ENCODE assay signal across 12 mouse cellular contexts in the genomic region with DNA sequence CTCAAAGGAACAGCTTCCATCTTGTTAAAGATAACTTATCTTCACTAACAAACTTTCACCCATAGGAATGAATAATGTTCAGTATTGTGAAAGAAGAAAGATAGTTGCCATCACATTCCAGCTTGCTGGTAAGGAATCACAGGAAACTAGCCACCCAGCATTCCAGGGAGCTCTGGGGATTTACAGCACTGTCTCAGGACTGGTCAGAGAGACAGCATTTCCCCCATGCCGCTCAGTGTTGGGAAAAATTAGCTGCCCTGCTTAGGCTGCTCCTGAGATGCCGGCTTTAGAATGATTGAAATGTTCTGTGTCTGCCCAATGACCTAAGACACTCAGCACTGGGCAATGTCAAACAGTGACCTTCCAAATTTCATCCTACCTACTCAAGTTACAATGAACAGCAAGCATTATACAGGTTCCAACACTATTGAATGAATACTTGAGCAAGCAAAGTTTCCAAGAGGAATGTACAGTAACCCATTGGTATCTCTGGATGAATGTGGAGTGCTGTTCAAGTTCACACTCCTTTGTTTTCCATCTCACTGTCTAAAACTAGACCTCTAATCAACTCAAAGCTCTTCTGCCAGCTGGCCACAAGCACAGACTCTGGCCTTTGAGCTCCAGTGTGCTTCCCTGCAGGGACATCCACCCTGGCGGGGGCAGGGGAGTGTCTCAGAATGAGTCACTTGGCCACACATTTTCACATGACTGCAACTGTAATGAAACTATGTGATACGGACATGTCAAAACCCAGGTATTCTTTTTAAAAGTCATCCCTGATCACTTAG. TPM values are rescaled to one million over a fixed set of nuclear protein-coding genes. Genes with fewer than 3 reads are reported as not detected.
A peak's percentile ranks its signal among the peaks of the same experiment; 100 is the strongest.
DNase-seq lines count a peak whose midpoint lies in the region; TF ChIP-seq lines count a peak whose summit lies in the region.
"Had no signal": no experiment of that assay in that cellular context is flagged by ENCODE, and none has a peak within 500 bp of the region (broad histone marks: within the 10 kb centered on the region; RNA-seq: fewer than 3 reads in every experiment).

No protein-coding gene starts in this region.

- H3K27me3 ChIP-seq in C2C12 (ENCODE audit: control insufficient read depth, insufficient read depth, insufficient read length): no peaks in the 10 kb centered on the region
- H3K27me3 ChIP-seq: embryonic facial prominence, embryonic 15.5 days; neural tube, embryonic 12.5 days had no signal

- no peaks in the 10 kb centered on the region for H3K79me3 ChIP-seq in C2C12 (ENCODE audit: low read depth)

- DNase-seq in gastrocnemius, adult 18-20 months (ENCODE audit: low spot score): peak; percentile 19
- DNase-seq in gastrocnemius, postnatal 4 days (ENCODE audit: low spot score in 2 of 2): no peak
- DNase-seq in gastrocnemius, postnatal 10 days: peak; percentile 17
- DNase-seq in heart, postnatal 25 days (ENCODE audit: low spot score): peak; percentile 26
- no peak for DNase-seq in right cerebral cortex, adult 2 months (ENCODE audit: low spot score in 2 of 2)
- DNase-seq in layer of hippocampus, postnatal 14 days (ENCODE audit: low spot score in 2 of 2): no peak
- DNase-seq in right cerebral cortex, postnatal 4 days: no peak

- no peaks in the 10 kb centered on the region for H3K36me3 ChIP-seq in C2C12 (ENCODE audit: control insufficient read depth, insufficient read depth)
- H3K36me3 ChIP-seq: neural tube, embryonic 12.5 days had no signal

- TF ChIP-seq CTCF in C2C12 (IDR thresholded peaks at IDR 0.05; ENCODE audit: control insufficient read depth, insufficient read depth, insufficient read length): no peak

- H3K4me3 ChIP-seq in C2C12 (ENCODE audit: insufficient read depth, poor library complexity, severe bottlenecking): no peak overlapping the region
- H3K4me3 ChIP-seq: embryonic facial prominence, embryonic 15.5 days; neural tube, embryonic 12.5 days had no signal

- H3ac ChIP-seq in C2C12 (ENCODE audit: control insufficient read depth, insufficient read length, low read depth): no peak overlapping the region

- no peaks in the 10 kb centered on the region for H3K79me2 ChIP-seq in C2C12 (ENCODE audit: control insufficient read depth, insufficient read depth)

- intact Hi-C loops in heart, postnatal 25 days (cut with DNase I): no loop called here

TF ChIP-seq in C2C12, 6 proteins besides CTCF, POLR2A, EP300 and RAD21:
- TF ChIP-seq MYOG (IDR thresholded peaks at IDR 0.05; ENCODE audit: control insufficient read depth, extremely low read depth, insufficient read length) (no peak), USF1 (IDR thresholded peaks at IDR 0.05; ENCODE audit: low read depth) (peak; percentile 26), FOSL1 (IDR thresholded peaks at IDR 0.05; ENCODE audit: insufficient read depth, low read length, poor library complexity, severe bottlenecking) (peak; percentile 3), CEBPB (IDR thresholded peaks at IDR 0.05; ENCODE audit: low read depth) (peak; percentile 51), MYOD1 (IDR thresholded peaks at IDR 0.05; ENCODE audit: control insufficient read depth, insufficient read length, low read depth) (peak; percentile 1), MAX (IDR thresholded peaks at IDR 0.05) (no peak)

RNA-seq across cellular contexts. Expression of gene Col12a1, which starts 38.0 kb away (rescaled TPM):
- 1 to 10 TPM; 1.8 to 7.3 TPM for total RNA-seq in gastrocnemius, adult 18-20 months (2021)
- total RNA-seq in gastrocnemius, postnatal 4 days (2021): 100 to 1,000 TPM; 212 to 230 TPM
- polyA plus RNA-seq in C2C12 (2012; fragmentation: generic; extraction: Trizol): 15.3 TPM
- 100 to 1,000 TPM in 1 of 2 experiments, 10 to 100 TPM in 1; 95.2 to 143 TPM for total RNA-seq in gastrocnemius, postnatal 10 days (2021)
- 1 to 10 TPM; 1.1 to 1.3 TPM for total RNA-seq in heart, postnatal 25 days (2021)
- 1 to 10 TPM; 8.8 to 8.9 TPM for total RNA-seq in layer of hippocampus, postnatal 14 days (2021)
- total RNA-seq: granulocyte monocyte progenitor cell, adult 5-6 weeks; megakaryocyte progenitor cell, adult 5-6 weeks had no signal

Comparison
In these comparisons a context has a peak if more than half of its experiments do, and no peak if none do; other contexts are left out.
1. DNase-seq: peak in gastrocnemius, adult 18-20 months (single experiment), gastrocnemius, postnatal 10 days (single experiment) and heart, postnatal 25 days (single experiment); none in gastrocnemius, postnatal 4 days (0 of 2), right cerebral cortex, adult 2 months (0 of 2), layer of hippocampus, postnatal 14 days (0 of 2) and right cerebral cortex, postnatal 4 days (single experiment).
2. RNA of gene Col12a1, which starts 38.0 kb away (total RNA-seq): 212 to 230 TPM in gastrocnemius, postnatal 4 days and 95.2 to 143 TPM in gastrocnemius, postnatal 10 days; 8.8 to 8.9 TPM in layer of hippocampus, postnatal 14 days, 1.8 to 7.3 TPM in gastrocnemius, adult 18-20 months and 1.1 to 1.3 TPM in heart, postnatal 25 days; every median in the first group is over 4 times any median in the second.